Mouse (Mus musculus): ENCODE measurements around the gene Ptpa. TPM values are rescaled to one million over a fixed set of nuclear protein-coding genes. Genes with fewer than 3 reads are reported as not detected.

Gene Ptpa
- polyA plus RNA-seq, 1 experiment from 2014 or later = 164 TPM

DNA sequence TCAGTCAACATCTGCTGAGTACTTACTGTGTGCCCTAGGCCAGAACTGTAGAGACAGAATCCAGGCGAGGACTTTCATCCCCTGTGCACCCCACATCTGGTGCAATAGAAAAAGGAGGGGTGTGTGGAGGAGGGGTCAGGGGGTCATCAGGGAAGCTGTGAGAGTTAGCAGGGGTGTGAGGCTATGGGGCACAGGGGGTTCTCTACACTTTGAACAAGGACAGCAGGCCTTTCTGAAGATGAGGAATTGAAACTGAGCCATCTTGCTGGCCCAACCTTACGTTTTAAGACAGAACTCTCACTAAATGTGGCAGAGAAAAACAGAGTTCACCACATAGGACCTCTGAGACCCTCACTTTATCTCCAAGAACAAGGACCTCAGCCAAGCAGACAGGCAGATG is 74.5 kb downstream of the Ptpa start:
- H3K9me3 ChIP-seq = no peaks in the 10 kb centered on the region
- H3K4me3 ChIP-seq = no peak overlapping the region
- no peak overlapping the region for H3K27ac ChIP-seq
- H3K36me3 ChIP-seq = no peaks in the 10 kb centered on the region
- H3K9ac ChIP-seq = no peak overlapping the region
- no peaks in the 10 kb centered on the region for H3K27me3 ChIP-seq
- ATAC-seq (ENCODE audit: borderline replicate concordance, extremely low read depth, low FRiP score, low TSS enrichment) = no peak
- H3K4me1 ChIP-seq = peaks cover 7% of the 10 kb centered on the region; the same call in 1 of the 2 replicates
- 68% methylated on average over 2 of the region's 2 CpGs for WGBS
- no peak overlapping the region for H3K4me2 ChIP-seq

DNA sequence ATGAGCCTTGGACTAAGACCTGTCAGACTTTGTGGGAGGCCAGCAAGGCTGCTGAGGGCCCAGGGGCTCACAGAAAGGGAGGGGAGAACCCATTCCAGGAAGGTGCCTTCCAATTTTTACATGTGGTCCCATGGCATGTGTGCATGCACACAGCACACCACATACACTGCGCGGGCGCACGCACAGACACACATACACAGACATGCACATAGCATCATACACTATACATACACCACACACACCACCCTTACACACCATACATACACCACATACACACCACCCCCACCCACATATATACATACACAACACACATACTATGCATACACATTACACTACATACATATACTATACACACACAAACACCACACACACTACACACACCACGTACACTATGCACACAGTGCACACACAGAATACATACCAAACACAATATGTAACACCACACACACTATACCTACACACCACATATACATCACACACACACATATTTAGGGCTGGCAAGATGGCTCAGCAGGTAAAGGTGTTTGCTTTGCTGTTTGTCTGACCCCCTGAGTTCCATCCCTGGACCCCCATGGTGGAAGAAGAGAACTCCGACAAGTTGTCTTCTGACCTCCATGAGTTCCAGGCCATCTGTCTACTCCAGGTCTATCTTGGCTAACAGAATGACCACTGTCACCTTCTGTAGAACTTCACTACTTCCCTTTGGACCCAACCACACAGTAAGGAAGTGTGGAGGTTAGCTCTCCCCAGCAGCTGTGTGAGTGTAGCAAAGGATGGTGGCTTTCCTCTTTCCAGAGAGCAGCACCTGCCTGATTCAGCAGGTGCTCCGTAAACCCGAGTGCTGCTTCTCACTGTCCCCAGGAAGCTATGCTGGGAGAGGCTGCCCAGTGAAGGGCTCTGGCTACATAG is 79.4 kb downstream of the Ptpa start:
- H3K4me3 ChIP-seq = peak overlapping the region; percentile 34; the same call in 1 of the 2 replicates
- no peaks in the 10 kb centered on the region for H3K36me3 ChIP-seq
- H3K4me1 ChIP-seq = peaks cover 11% of the 10 kb centered on the region
- no peaks in the 10 kb centered on the region for H3K9me3 ChIP-seq
- 77% methylated on average over 8 of the region's 8 CpGs for WGBS
- peak; percentile 37; the same call in 1 of the 2 replicates for ATAC-seq (ENCODE audit: borderline replicate concordance, extremely low read depth, low FRiP score, low TSS enrichment)
- H3K9ac ChIP-seq = no peak overlapping the region
- H3K27me3 ChIP-seq = no peaks in the 10 kb centered on the region
- peak overlapping the region; percentile 64 for H3K4me2 ChIP-seq
- no peak overlapping the region for H3K27ac ChIP-seq

DNA sequence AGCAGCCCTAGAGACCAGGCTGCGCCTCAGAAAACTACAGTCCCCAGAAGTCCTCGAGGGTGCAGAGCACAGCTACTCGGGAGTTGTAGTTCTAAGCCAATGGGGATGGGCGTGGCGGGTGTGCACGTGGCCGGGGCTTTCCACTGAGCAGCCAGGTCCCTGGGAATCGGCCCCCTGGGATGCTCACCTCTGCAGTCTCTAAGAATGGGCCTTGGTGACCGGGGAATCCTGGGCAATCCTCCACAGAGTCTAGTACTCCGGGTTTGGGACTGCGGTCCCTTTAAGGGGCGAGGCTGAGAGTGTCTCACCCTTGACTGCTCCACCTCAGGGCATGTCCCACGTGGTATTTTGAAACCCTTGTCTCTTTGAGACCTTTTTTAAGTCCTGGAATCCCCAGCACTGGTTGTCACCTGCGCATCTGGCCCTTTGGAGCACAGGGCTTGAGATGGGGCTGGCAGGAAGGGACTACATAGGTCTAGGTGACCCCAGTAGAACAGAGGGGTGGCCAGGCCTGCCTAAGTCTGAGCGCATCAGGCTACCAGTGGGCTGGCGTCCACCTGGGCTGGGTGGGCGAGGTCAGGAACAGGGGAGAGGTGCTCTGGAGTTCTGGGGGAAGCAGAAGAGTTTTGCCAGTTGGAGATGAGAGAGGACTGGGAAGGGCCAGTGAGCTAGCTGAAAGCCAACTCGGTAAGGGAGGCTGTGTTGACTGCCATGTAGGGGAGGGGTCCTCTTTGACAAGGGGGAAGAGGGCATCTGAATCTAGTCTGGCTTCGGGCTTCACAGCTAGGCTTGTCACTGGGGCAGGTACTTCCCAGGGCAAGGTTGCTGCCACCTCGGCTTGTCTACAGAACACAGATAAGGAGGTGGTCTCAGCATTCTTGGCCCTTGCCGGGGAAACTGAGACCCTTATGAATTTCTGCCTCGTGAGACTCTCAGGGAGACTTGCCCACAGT is 80.3 kb downstream of the Ptpa start:
- H3K27me3 ChIP-seq = no peaks in the 10 kb centered on the region
- peaks cover 11% of the 10 kb centered on the region for H3K4me1 ChIP-seq
- peak overlapping the region; percentile 64 for H3K4me2 ChIP-seq
- 0 out of 2 replicates have a peak overlapping the region, but pooled peaks have one; percentile 19 for H3K9ac ChIP-seq
- no peaks in the 10 kb centered on the region for H3K36me3 ChIP-seq
- 19% methylated on average over 22 of the region's 22 CpGs for WGBS
- peak; percentile 93 for ATAC-seq (ENCODE audit: borderline replicate concordance, extremely low read depth, low FRiP score, low TSS enrichment)
- H3K4me3 ChIP-seq = peak overlapping the region; percentile 34
- no peak overlapping the region for H3K27ac ChIP-seq
- no peaks in the 10 kb centered on the region for H3K9me3 ChIP-seq

Small RNA genes lying within 50 kb of the gene (microRNA-seq; reads per million reads assigned to microRNA genes)
- gene Gm47292 = not detected

Other genes starting within 250 kb of the Ptpa start
- 16.2 and 16.7 TPM in 2 replicates for gene Endog, start 244.5 kb upstream of the Ptpa start, polyA plus RNA-seq (2015; fragmentation: Nextera tagmentation; extraction: Ambion mirVana)
- 70.9 and 71.8 TPM in 2 replicates for gene Spout1, start 237.6 kb upstream of the Ptpa start, polyA plus RNA-seq (2015; fragmentation: Nextera tagmentation; extraction: Ambion mirVana)
- 10.6 and 11.3 TPM in 2 replicates for gene Kyat1, start 210.2 kb upstream of the Ptpa start, polyA plus RNA-seq (2015; fragmentation: Nextera tagmentation; extraction: Ambion mirVana)
- 39.1 and 40.9 TPM in 2 replicates for gene Lrrc8a, start 178.3 kb upstream of the Ptpa start, polyA plus RNA-seq (2015; fragmentation: Nextera tagmentation; extraction: Ambion mirVana)
- 0.10 and 0.25 TPM in 2 replicates for gene Gm28035, start 175.5 kb upstream of the Ptpa start, polyA plus RNA-seq (2015; fragmentation: Nextera tagmentation; extraction: Ambion mirVana)
- 7.1 and 7.3 TPM in 2 replicates for gene Phyhd1, start 149.8 kb upstream of the Ptpa start, polyA plus RNA-seq (2015; fragmentation: Nextera tagmentation; extraction: Ambion mirVana)
- gene Gm28038, start 135.0 kb upstream of the Ptpa start, polyA plus RNA-seq (2015; fragmentation: Nextera tagmentation; extraction: Ambion mirVana) = not detected in 2 replicates
- gene Dolk, start 129.7 kb upstream of the Ptpa start, polyA plus RNA-seq (2015; fragmentation: Nextera tagmentation; extraction: Ambion mirVana) = 28.8 and 31.9 TPM in 2 replicates
- 28.2 and 30.4 TPM in 2 replicates for gene Nup188, start 129.6 kb upstream of the Ptpa start, polyA plus RNA-seq (2015; fragmentation: Nextera tagmentation; extraction: Ambion mirVana)
- gene Sh3glb2, start 56.7 kb upstream of the Ptpa start, polyA plus RNA-seq (2015; fragmentation: Nextera tagmentation; extraction: Ambion mirVana) = 74.3 and 80.3 TPM in 2 replicates
- gene Miga2, start 51.8 kb upstream of the Ptpa start, polyA plus RNA-seq (2015; fragmentation: Nextera tagmentation; extraction: Ambion mirVana) = 21.2 and 24.2 TPM in 2 replicates
- 37.7 and 46.9 TPM in 2 replicates for gene Dolpp1, start 23.8 kb upstream of the Ptpa start, polyA plus RNA-seq (2015; fragmentation: Nextera tagmentation; extraction: Ambion mirVana)
- 32.0 and 34.1 TPM in 2 replicates for gene Crat, start 226 bp upstream of the Ptpa start, polyA plus RNA-seq (2015; fragmentation: Nextera tagmentation; extraction: Ambion mirVana)
- 2.0 and 2.8 TPM in 2 replicates for gene Ier5l, start 58.2 kb downstream of the Ptpa start, polyA plus RNA-seq (2015; fragmentation: Nextera tagmentation; extraction: Ambion mirVana)
- 0.68 and 1.0 TPM in 2 replicates for gene Cstad, start 179.0 kb downstream of the Ptpa start, polyA plus RNA-seq (2015; fragmentation: Nextera tagmentation; extraction: Ambion mirVana)